Comparison of ENCODE assay signal across 9 mouse cellular contexts in genomic region chr9:52680036-52680435, GRCm38 (mm10). TPM values are rescaled to one million over a fixed set of nuclear protein-coding genes. Genes with fewer than 3 reads are reported as not detected.
A peak's percentile ranks its signal among the peaks of the same experiment; 100 is the strongest.
DNase-seq lines count a peak whose midpoint lies in the region; ATAC-seq and TF ChIP-seq lines count a peak whose summit lies in the region.
"Had no signal": no experiment of that assay in that cellular context is flagged by ENCODE, and none has a peak within 500 bp of the region (broad histone marks: within the 10 kb centered on the region; RNA-seq: fewer than 3 reads in every experiment).

No protein-coding gene starts in this region.

- no peaks in the 10 kb centered on the region for H3K9me3 ChIP-seq in forebrain, embryonic 12.5 days
- no peaks in the 10 kb centered on the region for H3K9me3 ChIP-seq in hindbrain, postnatal 0 days (ENCODE audit: low read length)
- H3K9me3 ChIP-seq in neural tube, embryonic 13.5 days: no peaks in the 10 kb centered on the region
- no peaks in the 10 kb centered on the region for H3K9me3 ChIP-seq in liver, embryonic 11.5 days (ENCODE audit: control insufficient read depth, low read length)
- H3K9me3 ChIP-seq: liver, embryonic 13.5 days had no signal

- H3K4me3 ChIP-seq in left cerebral cortex, adult 2 months: peak overlapping the region; percentile 75
- no peak overlapping the region for H3K4me3 ChIP-seq in forebrain, embryonic 12.5 days (replicated peaks)
- H3K4me3 ChIP-seq in hindbrain, postnatal 0 days (ENCODE audit: low read length): peak overlapping the region; percentile 59
- peak overlapping the region; percentile 68 for H3K4me3 ChIP-seq in neural tube, embryonic 13.5 days
- H3K4me3 ChIP-seq in liver, embryonic 11.5 days (ENCODE audit: low read depth, low read length): no peak overlapping the region

- H3K4me2 ChIP-seq in forebrain, embryonic 12.5 days: peak overlapping the region; percentile 95
- H3K4me2 ChIP-seq in hindbrain, postnatal 0 days (ENCODE audit: low read depth, low read length): peak overlapping the region; percentile 83
- peak overlapping the region; percentile 91 for H3K4me2 ChIP-seq in neural tube, embryonic 13.5 days
- no peak overlapping the region for H3K4me2 ChIP-seq in liver, embryonic 11.5 days

- TF ChIP-seq CTCF in left cerebral cortex, adult 2 months (IDR thresholded peaks at IDR 0.05): no peak
- TF ChIP-seq CTCF in hindbrain, postnatal 0 days (IDR thresholded peaks at IDR 0.05; ENCODE audit: low read depth): no peak

- H3K27me3 ChIP-seq in forebrain, embryonic 12.5 days: peaks cover 43% of the 10 kb centered on the region
- H3K27me3 ChIP-seq in hindbrain, postnatal 0 days (ENCODE audit: insufficient read depth, low read length): no peaks in the 10 kb centered on the region; the same call in 1 of the 2 replicates
- H3K27me3 ChIP-seq in neural tube, embryonic 13.5 days: peaks cover 53% of the 10 kb centered on the region
- peaks cover 45% of the 10 kb centered on the region for H3K27me3 ChIP-seq in liver, embryonic 11.5 days (replicated peaks; ENCODE audit: control insufficient read depth, insufficient read depth, low read length)

- no peak for ATAC-seq in forebrain, embryonic 12.5 days (ENCODE audit: low FRiP score)
- no peak for ATAC-seq in hindbrain, postnatal 0 days
- no peak for ATAC-seq in neural tube, embryonic 13.5 days (ENCODE audit: low read depth)
- no peak for ATAC-seq in liver, embryonic 11.5 days (replicated peaks; ENCODE audit: low FRiP score)

- H3K36me3 ChIP-seq in forebrain, embryonic 12.5 days (replicated peaks): no peaks in the 10 kb centered on the region
- no peaks in the 10 kb centered on the region for H3K36me3 ChIP-seq in hindbrain, postnatal 0 days (ENCODE audit: insufficient read depth, low read length)
- H3K36me3 ChIP-seq in neural tube, embryonic 13.5 days: no peaks in the 10 kb centered on the region
- no peaks in the 10 kb centered on the region for H3K36me3 ChIP-seq in liver, embryonic 11.5 days (ENCODE audit: control insufficient read depth, insufficient read depth, low read length)
- H3K36me3 ChIP-seq: liver, embryonic 13.5 days had no signal

- peaks cover 21% of the 10 kb centered on the region for H3K4me1 ChIP-seq in forebrain, embryonic 12.5 days
- peaks cover 8% of the 10 kb centered on the region; the same call in 1 of the 2 replicates for H3K4me1 ChIP-seq in hindbrain, postnatal 0 days (ENCODE audit: insufficient read depth, low read length)
- H3K4me1 ChIP-seq in neural tube, embryonic 13.5 days (replicated peaks): peaks cover 26% of the 10 kb centered on the region
- no peaks in the 10 kb centered on the region for H3K4me1 ChIP-seq in liver, embryonic 11.5 days (replicated peaks; ENCODE audit: control insufficient read depth, insufficient read depth, low read length)
- H3K4me1 ChIP-seq: liver, embryonic 13.5 days had no signal

- H3K9ac ChIP-seq in forebrain, embryonic 12.5 days: no peak overlapping the region
- peak overlapping the region; percentile 76 for H3K9ac ChIP-seq in hindbrain, postnatal 0 days (replicated peaks; ENCODE audit: low read length)
- H3K9ac ChIP-seq in neural tube, embryonic 13.5 days: peak overlapping the region; percentile 85
- no peak overlapping the region for H3K9ac ChIP-seq in liver, embryonic 11.5 days (ENCODE audit: low read depth, low read length)
- H3K9ac ChIP-seq: liver, embryonic 13.5 days had no signal

- H3K27ac ChIP-seq in left cerebral cortex, adult 2 months: peak overlapping the region; percentile 99
- H3K27ac ChIP-seq in forebrain, embryonic 12.5 days: no peak overlapping the region
- peak overlapping the region; percentile 90 for H3K27ac ChIP-seq in hindbrain, postnatal 0 days
- peak overlapping the region; percentile 52 for H3K27ac ChIP-seq in neural tube, embryonic 13.5 days (replicated peaks)
- H3K27ac ChIP-seq in liver, embryonic 11.5 days (ENCODE audit: low read depth, low read length): no peak overlapping the region
- H3K27ac ChIP-seq: liver, embryonic 13.5 days had no signal

- intact Hi-C loops in left cerebral cortex, adult 2 months (cut with DNase I): no loop called here
- intact Hi-C loops in left cerebral cortex, postnatal 4 days (cut with DNase I): no loop called here

- DNase-seq in left cerebral cortex, adult 2 months (ENCODE audit: extremely low spot score in 1 of 2, low spot score in 2 of 2): no peak
- DNase-seq in left cerebral cortex, postnatal 4 days: no peak
- DNase-seq in hindbrain, postnatal 0 days (ENCODE audit: low spot score): no peak
- no peak for DNase-seq in liver, embryonic 11.5 days (ENCODE audit: low spot score)
- no peak for DNase-seq in cerebellum, postnatal 36 days
- DNase-seq: cerebellum, adult 9-10 months; liver, embryonic 13.5 days had no signal

- WGBS in forebrain, embryonic 12.5 days: 52% methylated on average over 5 of the region's 5 CpGs
- 44% methylated on average over 5 of the region's 5 CpGs for WGBS in hindbrain, postnatal 0 days
- WGBS in neural tube, embryonic 13.5 days: 53% methylated on average over 5 of the region's 5 CpGs
- WGBS in liver, embryonic 11.5 days: 60% methylated on average over 5 of the region's 5 CpGs

RNA-seq across cellular contexts. Expression of gene AI593442, which starts 0.5 kb away (rescaled TPM):
- total RNA-seq in left cerebral cortex, adult 2 months (2021): 100 to 1,000 TPM; 150 to 177 TPM
- total RNA-seq in left cerebral cortex, postnatal 4 days (2021): 10 to 100 TPM; 73.1 to 78.1 TPM
- polyA plus RNA-seq in forebrain, embryonic 12.5 days (2016; fragmentation: Nextera tagmentation; extraction: Ambion mirVana): 2.1 and 2.3 TPM in 2 replicates
- total RNA-seq in hindbrain, postnatal 0 days (2014; rRNA removed): 41.0 and 42.1 TPM in 2 replicates
- 101 and 102 TPM in 2 replicates for polyA plus RNA-seq in hindbrain, postnatal 0 days (2015; fragmentation: Nextera tagmentation; extraction: Ambion mirVana)
- polyA plus RNA-seq in neural tube, embryonic 13.5 days (2015; fragmentation: Nextera tagmentation; extraction: Ambion mirVana): 32.3 and 36.0 TPM in 2 replicates
- polyA plus RNA-seq in liver, embryonic 11.5 days (2014; fragmentation: Nextera tagmentation; extraction: Ambion mirVana): 0.10 and 0.21 TPM in 2 replicates

Comparison
In these comparisons a context has a peak if more than half of its experiments do, and no peak if none do; other contexts are left out.
1. H3K27ac ChIP-seq: peak in left cerebral cortex, adult 2 months (single experiment), hindbrain, postnatal 0 days (single experiment) and neural tube, embryonic 13.5 days (single experiment); none in forebrain, embryonic 12.5 days (single experiment) and liver, embryonic 11.5 days (single experiment).
2. H3K4me3 ChIP-seq: peak in left cerebral cortex, adult 2 months (single experiment), hindbrain, postnatal 0 days (single experiment) and neural tube, embryonic 13.5 days (single experiment); none in forebrain, embryonic 12.5 days (single experiment) and liver, embryonic 11.5 days (single experiment).
3. H3K9ac ChIP-seq: peak in hindbrain, postnatal 0 days (single experiment) and neural tube, embryonic 13.5 days (single experiment); none in forebrain, embryonic 12.5 days (single experiment) and liver, embryonic 11.5 days (single experiment).